In genomic region chr1:182609701-182610335, GRCm38 (mm10) we compare ENCODE assay signal across 15 mouse cellular contexts. TPM values are rescaled to one million over a fixed set of nuclear protein-coding genes. Genes with fewer than 3 reads are reported as not detected.
DNase-seq lines count a peak whose midpoint lies in the region; ATAC-seq and TF ChIP-seq lines count a peak whose summit lies in the region.
"Had no signal": no experiment of that assay in that cellular context is flagged by ENCODE, and none has a peak within 500 bp of the region (broad histone marks: within the 10 kb centered on the region; RNA-seq: fewer than 3 reads in every experiment).

No protein-coding gene starts in this region.

- no peak overlapping the region for H3K4me3 ChIP-seq in cerebellum, adult 2 months (replicated peaks; ENCODE audit: insufficient read depth, low read depth, low read length)
- H3K4me3 ChIP-seq in embryonic facial prominence, embryonic 10.5 days, result no peak overlapping the region
- no peak overlapping the region for H3K4me3 ChIP-seq in neural tube, embryonic 15.5 days (replicated peaks)
- H3K4me3 ChIP-seq: embryonic facial prominence, embryonic 12.5 days had no signal

- ATAC-seq in megakaryocyte, adult 5-6 weeks (ENCODE audit: poor library complexity, severe bottlenecking), result peak; percentile 78
- no peak for ATAC-seq in neural tube, embryonic 15.5 days (ENCODE audit: low FRiP score)

- no peak for TF ChIP-seq CTCF in cerebellum, adult 2 months (IDR thresholded peaks at IDR 0.05; ENCODE audit: borderline replicate concordance, insufficient read depth, low read depth, low read length)

- 8% methylated on average over 4 of the region's 4 CpGs for WGBS in cerebellum, adult 2 months
- WGBS in embryonic facial prominence, embryonic 10.5 days, result 76% methylated on average over 4 of the region's 4 CpGs
- WGBS in neural tube, embryonic 15.5 days, result 61% methylated on average over 4 of the region's 4 CpGs

- DNase-seq in left cerebral cortex, postnatal 4 days, result peak; percentile 57
- no peak for DNase-seq in left cerebral cortex, adult 9 months (ENCODE audit: low spot score in 2 of 2)
- DNase-seq in cerebellum, adult 2 months, result peak; percentile 9 to 34
- no peak for DNase-seq in embryonic facial prominence, embryonic 10.5 days (ENCODE audit: low spot score)
- no peak for DNase-seq in yolk sac, embryonic 10.5 days (ENCODE audit: low spot score)
- DNase-seq: adrenal gland, adult 8-10 months; lung, embryonic 14.5 days; thymus, adult 18-20 months had no signal

- H3K27ac ChIP-seq in cerebellum, adult 2 months (ENCODE audit: insufficient read depth, low read length), result no peak overlapping the region
- peak overlapping the region; percentile 30 for H3K27ac ChIP-seq in embryonic facial prominence, embryonic 10.5 days (replicated peaks)
- H3K27ac ChIP-seq in neural tube, embryonic 15.5 days (replicated peaks), result no peak overlapping the region
- H3K27ac ChIP-seq: embryonic facial prominence, embryonic 12.5 days had no signal

- no peaks in the 10 kb centered on the region for H3K9me3 ChIP-seq in embryonic facial prominence, embryonic 10.5 days
- no peaks in the 10 kb centered on the region for H3K9me3 ChIP-seq in neural tube, embryonic 15.5 days (replicated peaks)
- H3K9me3 ChIP-seq: embryonic facial prominence, embryonic 12.5 days had no signal

- H3K9ac ChIP-seq in neural tube, embryonic 15.5 days (replicated peaks), result no peak overlapping the region
- H3K9ac ChIP-seq: embryonic facial prominence, embryonic 12.5 days; lung, embryonic 14.5 days had no signal

- intact Hi-C loops in left cerebral cortex, postnatal 4 days (cut with DNase I), result no loop called here

- no peak for TF ChIP-seq POLR2A in cerebellum, adult 2 months (IDR thresholded peaks at IDR 0.05; ENCODE audit: borderline replicate concordance, insufficient read depth, low read length)

- no peak overlapping the region for H3K4me2 ChIP-seq in neural tube, embryonic 15.5 days
- H3K4me2 ChIP-seq: embryonic facial prominence, embryonic 12.5 days; lung, embryonic 14.5 days had no signal

- peaks cover 5% of the 10 kb centered on the region; the same call in 1 of the 2 replicates for H3K4me1 ChIP-seq in cerebellum, adult 2 months (ENCODE audit: control insufficient read depth, insufficient read depth, low read length)
- peaks cover 32% of the 10 kb centered on the region for H3K4me1 ChIP-seq in embryonic facial prominence, embryonic 10.5 days
- H3K4me1 ChIP-seq in neural tube, embryonic 15.5 days, result peaks cover 17% of the 10 kb centered on the region

- H3K36me3 ChIP-seq in embryonic facial prominence, embryonic 10.5 days (replicated peaks), result no peaks in the 10 kb centered on the region
- no peaks in the 10 kb centered on the region for H3K36me3 ChIP-seq in neural tube, embryonic 15.5 days
- H3K36me3 ChIP-seq: embryonic facial prominence, embryonic 12.5 days had no signal

- H3K27me3 ChIP-seq in cerebellum, adult 2 months (ENCODE audit: control insufficient read depth, insufficient read depth, low read length), result no peaks in the 10 kb centered on the region
- H3K27me3 ChIP-seq in embryonic facial prominence, embryonic 10.5 days (replicated peaks; ENCODE audit: low read depth, poor library complexity, severe bottlenecking), result 0 out of 2 replicates have a peak, but pooled peaks cover 4% of the 10 kb centered on the region
- no peaks in the 10 kb centered on the region for H3K27me3 ChIP-seq in neural tube, embryonic 15.5 days (replicated peaks)
- H3K27me3 ChIP-seq: embryonic facial prominence, embryonic 12.5 days had no signal

RNA-seq across cellular contexts. Expression of gene Capn8, which starts 45.0 kb away (rescaled TPM):
- total RNA-seq in left cerebral cortex, postnatal 4 days (2021), result not detected
- polyA plus RNA-seq in cerebellum, adult 2 months (2012; rRNA removed), result 0.03 and 0.08 TPM in 2 replicates
- polyA plus RNA-seq in embryonic facial prominence, embryonic 10.5 days (2016; fragmentation: Nextera tagmentation; extraction: Ambion mirVana), result not detected in 2 replicates
- not detected in 2 replicates for total RNA-seq in megakaryocyte, adult 5-6 weeks (2015)
- total RNA-seq in megakaryocyte, adult 5-6 weeks (2017), result not detected in 2 replicates
- 0.08 and 0.28 TPM in 2 replicates for polyA plus RNA-seq in neural tube, embryonic 15.5 days (2015; fragmentation: Nextera tagmentation; extraction: Ambion mirVana)
- total RNA-seq: CH12.LX; layer of hippocampus, postnatal 25 days had no signal
- polyA plus RNA-seq: heart, embryonic 16.5 days; lung, embryonic 14.5 days; neural tube, embryonic 11.5 days had no signal

Comparison
In these comparisons a context has a peak if more than half of its experiments do, and no peak if none do; other contexts are left out.
1. DNase-seq: peak in left cerebral cortex, postnatal 4 days (single experiment) and cerebellum, adult 2 months (2 of 2); none in left cerebral cortex, adult 9 months (0 of 2), embryonic facial prominence, embryonic 10.5 days (single experiment) and yolk sac, embryonic 10.5 days (single experiment).